Mouse (Mus musculus) liver, embryonic 11.5 days (tissue): ENCODE results near the gene Lrrk1. TPM values are rescaled to one million over a fixed set of nuclear protein-coding genes. Genes with fewer than 3 reads are reported as not detected.
A peak's percentile ranks its signal among the peaks of the same experiment; 100 is the strongest.

Experiments
- ATAC-seq: fragments of 200-750 bp; cut with Nextera tagmentation; replicated peaks from 2 replicates; pipeline ENCODE4 v1.8.0; 2017; ENCODE audit warnings: moderate number of reproducible peaks, mild to moderate bottlenecking, moderate TSS enrichment, moderate library complexity; ENCODE audit not compliant: low FRiP score
- DNase-seq: peaks from one replicate; pipeline ENCODE4 v3.0.0-alpha.2; 2017; ENCODE audit warnings: low spot score
- H3K27ac ChIP-seq: fragments of 300-500 bp; sonication (generic); 2 replicates; pipeline ENCODE4 v1.5.1; 2014; ENCODE audit warnings: mild to moderate bottlenecking, low read depth, low read length, control low read depth
- H3K27me3 ChIP-seq: fragments of 300-500 bp; sonication (generic); replicated peaks from 2 replicates; pipeline ENCODE4 v1.6.1; 2014; ENCODE audit warnings: low read length, mixed read lengths; ENCODE audit not compliant: control insufficient read depth, insufficient read depth
- H3K36me3 ChIP-seq: fragments of 300-500 bp; sonication (generic); 2 replicates; pipeline ENCODE4 v1.6.1; 2014; ENCODE audit warnings: mild to moderate bottlenecking, low read length, moderate library complexity, mixed read lengths; ENCODE audit not compliant: control insufficient read depth, insufficient read depth
- H3K4me1 ChIP-seq: fragments of 300-500 bp; sonication (generic); replicated peaks from 2 replicates; pipeline ENCODE4 v1.6.1; 2014; ENCODE audit warnings: low read length, mixed read lengths; ENCODE audit not compliant: control insufficient read depth, insufficient read depth
- H3K4me2 ChIP-seq: fragments of 300-500 bp; sonication (generic); 2 replicates; pipeline ENCODE4 v1.6.1; 2014; ENCODE audit warnings: mild to moderate bottlenecking, control low read depth, moderate library complexity
- H3K4me3 ChIP-seq: fragments of 300-500 bp; sonication (generic); 2 replicates; pipeline ENCODE4 v1.5.1; 2014; ENCODE audit warnings: low read depth, low read length, control low read depth
- H3K9ac ChIP-seq: fragments of 300-500 bp; sonication (generic); 2 replicates; pipeline ENCODE4 v1.6.1; 2014; ENCODE audit warnings: low read depth, low read length, control low read depth
- H3K9me3 ChIP-seq: fragments of 300-500 bp; sonication (generic); 2 replicates; pipeline ENCODE4 v1.6.1; 2016; ENCODE audit warnings: low read length, inconsistent platforms, mixed read lengths; ENCODE audit not compliant: control insufficient read depth
- WGBS: fragments of 180-500 bp; shearing (Covaris S2); extraction: QIAGEN DNeasy Blood & Tissue Kit; methylation state at CpG from one replicate; pipeline ENCODE4 v1.1.7; 2014; 5-methylcytosine and 5-hydroxymethylcytosine counted together
- polyA plus RNA-seq: library from polyadenylated mRNA; unstranded; fragments of >200 nt; fragmentation: Nextera tagmentation; extraction: Ambion mirVana; gene quantifications from 2 replicates; pipeline ENCODE4 v1.2.1, GENCODE M21; 2014

Lrrk1 gene
- polyA plus RNA-seq, 1 experiment from 2014 or later: 9.3 TPM

DNA sequence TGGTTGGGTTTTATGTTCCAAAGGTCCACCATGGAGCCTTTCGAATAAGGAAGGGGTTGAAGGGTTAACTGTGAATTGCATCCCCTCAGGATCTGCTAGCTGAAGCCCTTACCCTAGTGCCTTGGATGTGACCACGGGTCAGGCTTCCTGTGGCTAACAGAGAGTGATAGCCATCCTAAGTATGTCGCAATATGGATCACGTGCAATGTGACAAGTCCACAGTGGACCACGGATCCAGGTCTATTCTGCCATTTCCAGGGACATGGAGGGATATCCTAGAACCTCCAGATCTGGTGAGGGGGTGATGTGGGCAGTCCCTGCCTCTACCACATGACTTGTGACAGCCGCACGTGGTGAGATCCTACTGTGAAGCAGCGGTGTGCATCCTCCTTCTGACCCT is 133.2 kb downstream of the Lrrk1 start:
- H3K4me2 ChIP-seq: no peak overlapping the region
- DNase-seq (no peak), ATAC-seq (no peak)
- no peak overlapping the region for H3K9ac ChIP-seq
- no peaks in the 10 kb centered on the region for H3K27me3 ChIP-seq
- peaks cover 14% of the 10 kb centered on the region; the same call in 1 of the 2 replicates for H3K4me1 ChIP-seq
- WGBS: 63% methylated on average over 8 of the region's 8 CpGs
- H3K4me3 ChIP-seq: no peak overlapping the region
- no peak overlapping the region for H3K27ac ChIP-seq
- no peaks in the 10 kb centered on the region for H3K36me3 ChIP-seq
- H3K9me3 ChIP-seq: no peaks in the 10 kb centered on the region

GRCm38 (mm10) chr7:66253975-66254651 is 134.0 kb downstream of the Lrrk1 start:
- Histone ChIP-seq H3K27me3 (no peaks in the 10 kb centered on the region), H3K27ac (no peak overlapping the region), H3K9ac (no peak overlapping the region), H3K4me3 (no peak overlapping the region), H3K4me2 (no peak overlapping the region), H3K9me3 (no peaks in the 10 kb centered on the region), H3K36me3 (no peaks in the 10 kb centered on the region), H3K4me1 (peaks cover 12% of the 10 kb centered on the region; the same call in 1 of the 2 replicates)
- DNase-seq (no peak), ATAC-seq (no peak)
- 59% methylated on average over 8 of the region's 8 CpGs for WGBS

DNA sequence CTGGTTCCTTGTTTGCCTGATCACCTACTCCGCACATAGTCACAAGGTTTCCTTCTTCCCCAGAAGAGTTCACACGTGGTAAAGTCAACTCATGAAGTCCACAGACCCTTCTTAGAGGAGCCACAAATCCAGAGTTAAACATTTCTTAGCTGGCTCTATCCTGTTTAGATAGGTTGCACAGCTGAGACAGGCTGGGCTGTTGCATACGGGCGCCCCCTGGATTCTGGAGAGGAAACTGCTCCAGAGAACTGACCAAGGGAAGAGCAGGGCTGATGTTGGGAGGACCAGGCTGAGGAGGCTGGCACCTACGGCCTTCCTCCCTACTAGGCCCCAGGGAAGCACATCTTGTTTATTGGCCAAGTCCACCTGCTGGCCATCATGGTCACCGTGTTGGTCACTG is 138.1 kb downstream of the Lrrk1 start:
- H3K27ac ChIP-seq: no peak overlapping the region
- WGBS: 24% methylated on average over 6 of the region's 6 CpGs
- H3K9me3 ChIP-seq: no peaks in the 10 kb centered on the region
- ATAC-seq (peak; percentile 82), DNase-seq (peak; percentile 72)
- no peaks in the 10 kb centered on the region for H3K36me3 ChIP-seq
- H3K4me3 ChIP-seq: no peak overlapping the region
- no peak overlapping the region for H3K4me2 ChIP-seq
- H3K9ac ChIP-seq: no peak overlapping the region
- peaks cover 28% of the 10 kb centered on the region for H3K4me1 ChIP-seq
- H3K27me3 ChIP-seq: no peaks in the 10 kb centered on the region

- H3K27me3 ChIP-seq: no peaks in the 10 kb centered on the region
- ATAC-seq: no peak
- no peak overlapping the region for H3K27ac ChIP-seq
- WGBS: 79% methylated on average over 3 of the region's 3 CpGs
- H3K9me3 ChIP-seq: no peaks in the 10 kb centered on the region
- no peaks in the 10 kb centered on the region for H3K36me3 ChIP-seq
- no peak overlapping the region for H3K4me3 ChIP-seq
- no peak for DNase-seq
- H3K9ac ChIP-seq: 0 out of 2 replicates have a peak overlapping the region, but pooled peaks have one; percentile 15
- no peak overlapping the region for H3K4me2 ChIP-seq
- peaks cover 28% of the 10 kb centered on the region for H3K4me1 ChIP-seq
Measured at GRCm38 (mm10) chr7:66249426-66249825, 138.7 kb downstream of the Lrrk1 start.

DNA sequence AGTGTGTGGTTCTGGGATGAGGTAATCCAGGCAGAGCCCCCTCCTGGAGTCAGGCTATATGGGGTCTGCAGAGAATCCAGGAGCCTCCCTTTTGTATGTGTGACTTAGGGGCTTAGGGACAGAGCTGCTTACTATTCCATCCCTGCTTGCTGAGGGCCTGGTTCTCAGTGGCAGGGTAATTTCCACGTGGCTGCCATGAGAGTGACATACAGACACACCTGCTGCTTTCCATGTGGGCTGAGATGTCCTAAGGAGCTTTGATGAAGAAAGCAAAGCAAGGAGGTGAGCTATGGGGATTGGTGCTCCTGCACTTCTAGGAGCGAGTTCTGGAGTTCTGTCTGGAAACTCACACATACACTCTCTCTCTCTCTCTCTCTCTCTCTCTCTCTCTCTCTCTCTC is 139.1 kb downstream of the Lrrk1 start:
- H3K9ac ChIP-seq: no peak overlapping the region

GRCm38 (mm10) chr7:66248270-66248669 is 139.9 kb downstream of the Lrrk1 start:
- Histone ChIP-seq H3K36me3 (no peaks in the 10 kb centered on the region), H3K4me1 (peaks cover 25% of the 10 kb centered on the region), H3K9ac (no peak overlapping the region), H3K9me3 (no peaks in the 10 kb centered on the region), H3K4me2 (no peak overlapping the region), H3K27ac (no peak overlapping the region), H3K4me3 (no peak overlapping the region), H3K27me3 (no peaks in the 10 kb centered on the region)
- DNase-seq: no peak
- peak; percentile 58 for ATAC-seq

More for the DNA sequence above, 139.1 kb downstream of the Lrrk1 start:
- WGBS: 57% methylated on average over 2 of the region's 2 CpGs
- no peaks in the 10 kb centered on the region for H3K9me3 ChIP-seq
- ATAC-seq (no peak), DNase-seq (no peak)
- H3K4me1 ChIP-seq: peaks cover 28% of the 10 kb centered on the region
- no peak overlapping the region for H3K4me2 ChIP-seq
- no peaks in the 10 kb centered on the region for H3K36me3 ChIP-seq
- no peak overlapping the region for H3K27ac ChIP-seq
- no peak overlapping the region for H3K4me3 ChIP-seq
- no peaks in the 10 kb centered on the region for H3K27me3 ChIP-seq

- no peak overlapping the region for H3K27ac ChIP-seq
Measured at GRCm38 (mm10) chr7:66247274-66248021, 140.7 kb downstream of the Lrrk1 start.

DNA sequence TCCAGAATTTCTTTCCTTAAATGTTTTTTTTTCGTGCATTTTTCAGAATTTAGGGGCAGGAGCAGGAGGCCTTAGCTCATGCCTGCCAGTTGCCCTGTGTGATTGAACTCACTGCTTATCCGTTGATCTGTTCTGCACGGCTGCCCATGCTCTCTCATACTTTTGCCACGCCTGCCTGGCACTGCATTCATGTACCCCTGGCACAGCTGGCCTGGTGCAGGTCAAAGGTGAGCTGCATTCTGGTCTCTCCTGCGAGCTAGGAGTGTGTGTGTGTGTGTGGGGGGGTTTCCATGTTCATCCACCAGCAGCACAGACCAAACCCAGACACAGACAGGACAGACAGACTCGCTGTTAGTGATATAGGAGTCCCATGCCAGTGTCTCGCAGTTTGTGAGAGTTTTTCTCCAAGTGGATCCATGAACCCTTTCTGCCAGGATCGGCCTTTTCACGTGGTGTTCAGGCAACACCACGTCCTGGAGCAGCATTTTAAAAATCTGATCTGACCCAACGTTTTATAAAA is 141.4 kb downstream of the Lrrk1 start:
- DNase-seq (no peak), ATAC-seq (no peak)
- H3K27me3 ChIP-seq: no peaks in the 10 kb centered on the region
- H3K36me3 ChIP-seq: no peaks in the 10 kb centered on the region
- peaks cover 18% of the 10 kb centered on the region for H3K4me1 ChIP-seq
- no peak overlapping the region for H3K4me2 ChIP-seq
- H3K27ac ChIP-seq: no peak overlapping the region
- no peaks in the 10 kb centered on the region for H3K9me3 ChIP-seq
- H3K9ac ChIP-seq: no peak overlapping the region
- H3K4me3 ChIP-seq: no peak overlapping the region
- WGBS: 75% methylated on average over 11 of the region's 11 CpGs

More at GRCm38 (mm10) chr7:66247274-66248021, 140.7 kb downstream of the Lrrk1 start:
- Histone ChIP-seq H3K9me3 (no peaks in the 10 kb centered on the region), H3K4me2 (no peak overlapping the region), H3K36me3 (no peaks in the 10 kb centered on the region), H3K4me3 (no peak overlapping the region), H3K4me1 (peaks cover 20% of the 10 kb centered on the region), H3K27me3 (no peaks in the 10 kb centered on the region), H3K9ac (no peak overlapping the region)
- no peak for DNase-seq
- WGBS: 67% methylated on average over 12 of the region's 12 CpGs
- no peak for ATAC-seq
